Mouse (Mus musculus): Measurements from ENCODE around the gene Pdzk1ip1. TPM values are rescaled to one million over a fixed set of nuclear protein-coding genes. Genes with fewer than 3 reads are reported as not detected.

Pdzk1ip1 gene
- polyA plus RNA-seq (2014; fragmentation: Illumina TruSeq; extraction: RNeasy Lipid Tissue Mini Kit (QIAGEN cat#74804); ENCODE audit: low read depth, low replicate concordance), result not detected

DNA sequence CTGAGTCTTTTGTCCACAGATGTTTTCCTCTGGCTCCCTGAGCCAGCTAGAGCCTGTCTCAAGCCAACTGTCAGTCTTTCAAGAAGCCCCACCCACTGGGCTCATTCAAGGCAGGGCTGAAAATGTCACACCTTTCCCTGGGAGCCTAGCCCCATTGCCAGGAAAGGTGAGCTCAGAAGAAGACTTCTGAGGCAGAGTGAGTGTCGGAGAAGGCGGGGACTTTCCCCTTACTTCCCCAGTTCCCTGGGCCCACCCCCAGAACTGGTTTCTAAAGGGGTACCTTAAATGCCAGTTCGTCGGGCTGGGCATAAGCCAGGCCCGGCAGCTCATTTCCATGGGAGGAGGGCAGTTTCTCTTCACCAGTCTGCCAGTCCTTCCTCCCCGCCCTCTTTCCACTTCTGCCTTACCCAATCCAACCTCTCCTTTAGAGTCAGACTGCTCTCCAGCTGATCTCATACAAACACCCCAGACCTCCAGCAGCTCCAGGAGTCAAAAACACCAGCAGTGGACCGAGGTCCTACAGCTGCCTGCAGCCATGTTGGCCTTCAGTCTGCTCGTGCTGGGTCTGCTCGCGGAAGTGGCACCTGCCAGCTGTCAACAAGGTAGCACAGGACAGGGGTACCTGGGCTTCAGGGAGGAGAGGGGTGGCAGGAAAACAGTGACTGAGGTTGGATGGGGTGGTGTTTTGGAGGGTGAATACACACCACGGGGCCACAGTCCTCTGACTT lies at the start of gene Pdzk1ip1:
Pdzk1ip1 (plus strand) TSS at position 98 of the 728 bp plus-strand sequence.

DNA sequence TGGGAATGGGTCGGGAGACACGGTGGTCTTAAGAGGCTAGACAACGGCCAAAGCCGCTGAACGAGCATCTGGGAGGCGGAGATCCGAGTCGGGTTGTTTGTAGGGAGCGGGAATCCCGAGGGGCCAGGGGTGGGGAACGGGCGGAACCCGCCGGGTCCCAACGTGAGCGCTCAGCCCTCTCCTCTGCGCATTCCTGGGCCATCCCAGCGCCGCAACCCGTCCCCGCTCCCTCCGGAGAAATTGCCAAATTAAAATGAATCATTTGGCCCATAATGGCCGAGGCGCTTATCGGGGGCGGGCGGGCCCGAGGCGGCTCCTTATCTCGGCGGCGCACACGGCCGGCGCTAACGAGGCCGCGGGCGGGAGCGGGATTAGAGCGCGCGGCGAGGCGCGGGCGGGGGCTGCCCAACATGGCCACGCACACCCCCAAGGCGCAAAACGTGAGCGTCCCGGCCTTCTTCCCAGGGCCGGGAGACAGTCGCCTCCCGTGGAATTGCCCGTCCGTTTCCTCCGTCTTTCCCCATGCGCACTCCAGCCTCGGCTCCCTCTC lies 32.1 kb upstream of the Pdzk1ip1 start, which contains the start of gene Tal1:
Tal1 (plus strand) TSS at position 56 of the 550 bp plus-strand sequence.

GRCm38 (mm10) chr4:115133621-115134295 lies 45.2 kb downstream of the Pdzk1ip1 start, which contains the start of gene Cyp4x1:
TSS of gene Cyp4x1 (minus strand) at chr4:115134281.

Other genes with a start within 250 kb of the Pdzk1ip1 start
- 0.52 TPM for gene Foxd2, start 179.8 kb upstream of the Pdzk1ip1 start, polyA plus RNA-seq (2014; fragmentation: Illumina TruSeq; extraction: RNeasy Lipid Tissue Mini Kit (QIAGEN cat#74804); ENCODE audit: low read depth, low replicate concordance)
- gene Foxe3, start 162.7 kb upstream of the Pdzk1ip1 start, polyA plus RNA-seq (2014; fragmentation: Illumina TruSeq; extraction: RNeasy Lipid Tissue Mini Kit (QIAGEN cat#74804); ENCODE audit: low read depth, low replicate concordance), result not detected
- gene Cmpk1, start 101.5 kb upstream of the Pdzk1ip1 start, polyA plus RNA-seq (2014; fragmentation: Illumina TruSeq; extraction: RNeasy Lipid Tissue Mini Kit (QIAGEN cat#74804); ENCODE audit: low read depth, low replicate concordance), result 764 TPM
- gene Stil, start 88.5 kb upstream of the Pdzk1ip1 start, polyA plus RNA-seq (2014; fragmentation: Illumina TruSeq; extraction: RNeasy Lipid Tissue Mini Kit (QIAGEN cat#74804); ENCODE audit: low read depth, low replicate concordance), result 0.99 TPM
- 2.9 TPM for gene Tal1, start 32.3 kb upstream of the Pdzk1ip1 start, polyA plus RNA-seq (2014; fragmentation: Illumina TruSeq; extraction: RNeasy Lipid Tissue Mini Kit (QIAGEN cat#74804); ENCODE audit: low read depth, low replicate concordance)
- 0.12 TPM for gene Cyp4x1, start 45.6 kb downstream of the Pdzk1ip1 start, polyA plus RNA-seq (2014; fragmentation: Illumina TruSeq; extraction: RNeasy Lipid Tissue Mini Kit (QIAGEN cat#74804); ENCODE audit: low read depth, low replicate concordance)
- gene Cyp4a29, start 153.4 kb downstream of the Pdzk1ip1 start, polyA plus RNA-seq (2014; fragmentation: Illumina TruSeq; extraction: RNeasy Lipid Tissue Mini Kit (QIAGEN cat#74804); ENCODE audit: low read depth, low replicate concordance), result not detected
- not detected for gene Cyp4a12a, start 210.3 kb downstream of the Pdzk1ip1 start, polyA plus RNA-seq (2014; fragmentation: Illumina TruSeq; extraction: RNeasy Lipid Tissue Mini Kit (QIAGEN cat#74804); ENCODE audit: low read depth, low replicate concordance)